Mouse (Mus musculus) erythroblast, embryonic 14.5 days (primary cell): ENCODE data around the gene Slc44a3.

ENCODE experiments used
- GATA1 ChIP-seq: IDR thresholded peaks from 2 replicates; pipeline ENCODE4 v1.6.1; 2012; ENCODE audit warnings: low read length, inconsistent platforms, mixed read lengths
- TAL1 ChIP-seq: IDR thresholded peaks from 3 replicates; pipeline ENCODE4 v1.6.1; 2012; ENCODE audit warnings: low read length, inconsistent platforms, mixed read lengths

- TF ChIP-seq TAL1 (no peak), GATA1 (no peak)
These were observed 8.4 kb upstream of the Slc44a3 start for GRCm38 (mm10) chr3:121540621-121541020.
